Mouse (Mus musculus) gastrocnemius, adult 18-20 months (tissue): ENCODE results near the gene Hist1h2ap. TPM values are rescaled to one million over a fixed set of nuclear protein-coding genes. Genes with fewer than 3 reads are reported as not detected.
"Not testable (repeated sequence)": the region's sequence is repeated elsewhere in the genome, so short reads cannot be mapped to it uniquely, and the experiment has no call there.

Source experiments
- DNase-seq: peaks from one replicate; pipeline ENCODE4 v3.0.0; 2021; ENCODE audit warnings: low spot score
- microRNA-seq: library from miRNA; unstranded; fragments of <30 nt; microRNA quantifications from one replicate; pipeline ENCODE4 v1.2.0, GENCODE M21; 2021
- total RNA-seq, 2 experiments: library from RNA; stranded (reverse); gene quantifications; 2 replicates each; pipeline ENCODE4 v1.2.3; 2021

Hist1h2ap gene
- total RNA-seq, 2 experiments from 2014 or later: not detected

GRCm38 (mm10) chr13:21811074-21811473, 22.2 kb downstream of the Hist1h2ap start:
- DNase-seq: not testable (repeated sequence)

GRCm38 (mm10) chr13:21810073-21810472, 23.2 kb downstream of the Hist1h2ap start, which contains the start of the genes Hist1h2bq and Hist1h2ao:
Gene Hist1h2bq (minus strand): TSS chr13:21810197.
Gene Hist1h2ao (plus strand): TSS chr13:21810465.
- DNase-seq: not testable (repeated sequence)

GRCm38 (mm10) chr13:21803058-21803457, 30.2 kb downstream of the Hist1h2ap start:
- not testable (repeated sequence) for DNase-seq

- DNase-seq: not testable (repeated sequence)
Observed at GRCm38 (mm10) chr13:21797163-21797562, 36.1 kb downstream of the Hist1h2ap start.

DNA sequence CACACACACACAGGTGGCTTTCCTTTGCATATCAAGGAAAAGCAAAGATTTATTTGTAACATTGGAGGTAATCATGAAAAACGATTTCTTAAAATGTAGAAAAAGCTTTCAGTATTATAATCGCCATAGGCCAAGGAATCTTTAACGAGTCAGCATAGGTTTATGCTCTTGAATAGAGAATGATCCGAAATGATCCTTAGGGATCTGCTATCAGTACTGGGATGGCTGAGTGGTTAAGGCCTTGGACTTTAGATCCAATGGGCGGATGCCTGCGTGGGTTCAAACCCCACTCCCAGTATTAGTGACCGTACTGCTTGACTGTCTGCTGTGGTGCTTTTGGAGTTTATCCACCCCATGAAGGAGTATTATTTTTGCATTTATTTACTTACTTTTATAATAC, 37.7 kb downstream of the Hist1h2ap start:
- no peak for DNase-seq

DNA sequence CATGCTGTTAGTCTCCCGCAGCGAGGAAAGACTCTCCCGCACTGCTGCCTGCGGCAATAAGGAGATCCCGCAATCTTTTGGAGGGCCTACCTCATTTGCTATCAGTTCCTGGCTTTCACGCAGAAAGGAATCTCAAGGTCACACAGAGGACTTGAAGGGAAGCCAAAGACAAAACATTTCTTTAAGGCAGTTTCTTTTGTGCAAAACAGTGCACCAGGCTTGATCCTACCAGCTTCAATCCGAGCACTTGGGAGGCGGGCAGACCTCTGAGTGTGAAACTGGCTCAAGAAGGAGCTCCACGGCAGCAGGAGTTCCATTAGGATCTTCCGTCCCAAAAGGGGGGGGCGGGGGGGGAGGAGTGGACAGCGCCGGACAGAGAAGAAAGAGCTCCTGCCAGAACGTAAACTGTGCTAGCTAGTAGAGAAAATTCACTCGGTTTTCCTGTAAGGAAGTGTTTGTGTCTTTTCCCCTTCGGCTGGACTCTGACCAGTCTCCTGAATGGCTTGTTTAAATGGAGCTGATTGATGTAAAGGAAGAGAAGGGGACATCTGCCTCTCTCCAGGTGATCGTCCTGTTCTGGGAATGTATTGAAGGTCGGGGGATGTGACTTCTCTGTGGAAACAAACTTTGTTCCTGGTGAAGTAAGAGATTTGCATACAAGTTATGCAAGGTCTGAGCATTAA, 42.6 kb downstream of the Hist1h2ap start:
- no peak for DNase-seq

DNA sequence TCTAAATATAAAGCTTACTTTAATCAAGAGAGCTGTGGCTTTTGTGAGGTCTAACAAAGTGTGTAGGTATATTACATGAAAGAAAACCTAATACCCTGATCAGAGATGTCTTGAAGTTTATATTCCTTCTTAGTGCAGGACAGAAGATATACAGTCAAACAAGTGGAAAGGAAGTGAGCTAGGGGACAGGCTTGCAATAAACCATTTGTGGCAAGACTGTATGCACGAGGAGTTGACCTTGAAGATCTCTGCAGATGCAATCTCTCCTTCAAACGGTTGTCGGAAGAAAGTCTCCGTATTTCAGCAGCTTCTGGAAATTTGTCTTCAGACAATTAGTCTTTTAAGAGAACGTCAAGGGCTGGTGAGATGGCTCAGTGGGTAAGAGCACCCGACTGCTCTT, 43.4 kb downstream of the Hist1h2ap start:
- DNase-seq: no peak

GRCm38 (mm10) chr13:21787760-21788593, 45.3 kb downstream of the Hist1h2ap start:
- DNase-seq: no peak

DNA sequence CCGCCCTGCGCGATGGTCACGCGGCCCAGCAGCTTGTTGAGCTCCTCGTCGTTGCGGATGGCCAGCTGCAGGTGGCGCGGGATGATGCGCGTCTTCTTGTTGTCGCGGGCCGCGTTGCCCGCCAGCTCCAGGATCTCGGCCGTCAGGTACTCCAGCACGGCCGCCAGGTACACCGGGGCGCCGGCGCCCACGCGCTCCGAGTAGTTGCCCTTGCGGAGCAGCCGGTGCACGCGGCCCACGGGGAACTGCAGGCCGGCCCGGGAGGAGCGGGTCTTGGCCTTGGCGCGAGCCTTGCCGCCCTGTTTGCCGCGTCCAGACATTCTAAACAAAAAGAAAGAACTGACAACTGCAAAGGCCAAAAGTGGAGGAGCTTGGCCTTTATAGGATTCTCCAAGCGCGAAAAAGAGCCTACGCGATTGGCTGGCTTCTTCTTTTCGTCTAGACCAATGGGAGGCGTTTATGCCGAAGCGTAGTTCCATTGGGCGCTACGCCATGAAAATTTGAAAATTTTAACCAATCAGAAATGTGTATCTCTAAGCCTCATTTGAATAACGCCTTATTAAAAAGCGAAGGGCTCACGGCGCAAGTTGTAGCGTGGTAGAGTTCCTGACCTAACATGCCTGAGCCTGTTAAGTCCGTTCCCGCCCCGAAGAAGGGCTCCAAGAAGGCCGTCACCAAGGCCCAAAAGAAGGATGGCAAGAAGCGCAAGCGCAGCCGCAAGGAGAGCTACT, 46.2 kb downstream of the Hist1h2ap start, which contains the start of the genes Hist1h2an and Hist1h2bp:
Gene Hist1h2an (minus strand): TSS at position 320 of the 731 bp plus-strand sequence.
Gene Hist1h2bp (plus strand): TSS at position 563 of the 731 bp plus-strand sequence.
- DNase-seq: peak; percentile 91

GRCm38 (mm10) chr13:21786189-21786898, 47.0 kb downstream of the Hist1h2ap start:
- no peak for DNase-seq

DNA sequence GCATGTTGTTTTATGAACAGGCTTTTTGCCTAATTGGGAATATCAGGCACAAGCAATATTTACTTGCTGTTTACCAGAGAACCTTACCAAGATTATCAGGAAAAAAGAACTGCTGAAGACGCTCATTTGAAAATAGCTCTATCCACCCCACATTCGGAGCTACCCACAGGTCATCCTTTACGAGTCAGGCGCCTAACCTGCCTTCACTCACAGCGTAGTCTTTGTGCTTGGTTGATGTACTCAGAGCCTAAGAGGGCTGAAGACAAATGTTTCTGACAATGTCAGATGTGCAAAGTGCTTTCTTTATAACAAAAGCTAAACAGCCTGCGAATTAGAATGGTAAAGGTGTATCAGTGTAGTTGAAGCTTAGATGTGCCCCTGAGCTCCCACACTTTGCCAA, 49.0 kb downstream of the Hist1h2ap start:
- no peak for DNase-seq

GRCm38 (mm10) chr13:21783734-21784161, 49.6 kb downstream of the Hist1h2ap start:
- no peak for DNase-seq

DNA sequence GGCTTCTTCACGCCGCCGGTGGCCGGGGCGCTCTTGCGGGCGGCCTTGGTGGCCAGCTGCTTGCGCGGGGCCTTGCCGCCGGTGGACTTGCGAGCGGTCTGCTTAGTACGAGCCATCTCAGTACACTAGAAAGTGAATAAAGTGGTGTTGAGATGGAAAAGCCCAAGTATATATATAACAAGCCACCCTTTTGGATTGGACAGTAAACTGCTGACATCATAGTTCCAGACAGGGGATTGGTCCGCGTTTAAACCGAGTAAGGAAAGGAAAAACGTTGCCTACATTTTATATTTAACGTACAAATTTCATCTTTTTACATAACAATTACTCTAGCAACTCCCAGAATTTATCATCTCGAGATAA, 50.1 kb downstream of the Hist1h2ap start, which contains the start of gene Hist1h3i:
Gene Hist1h3i (minus strand): TSS at position 116 of the 363 bp plus-strand sequence.
- DNase-seq: peak; percentile 35

Small RNA genes lying within 50 kb of the gene (microRNA-seq; reads per million reads assigned to microRNA genes)
- gene Gm19658 (not detected), gene Gm44346 (not detected), gene Gm44466 (not detected)

Other genes starting within 250 kb of the Hist1h2ap start
- gene Olfr1362, start 219.5 kb downstream of the Hist1h2ap start, total RNA-seq: not detected
- not detected for gene Olfr11, start 191.0 kb downstream of the Hist1h2ap start, total RNA-seq
- not detected for gene Olfr1361, start 170.1 kb downstream of the Hist1h2ap start, total RNA-seq
- not detected for gene Olfr1360, start 156.1 kb downstream of the Hist1h2ap start, total RNA-seq
- not detected for gene Olfr1359, start 135.4 kb downstream of the Hist1h2ap start, total RNA-seq
- gene Hist1h2bl, start 117.4 kb downstream of the Hist1h2ap start, total RNA-seq: 1 to 10 TPM; 3.4 to 3.7 TPM
- gene Hist1h2ai, start 117.1 kb downstream of the Hist1h2ap start, total RNA-seq: 1 to 10 TPM in 1 of 2 experiments, not detected in 1; 1.5 TPM
- gene Hist1h3h, start 115.8 kb downstream of the Hist1h2ap start, total RNA-seq: 1 to 10 TPM in 1 of 2 experiments, not detected in 1; 2.3 TPM
- gene Hist1h2bm, start 111.5 kb downstream of the Hist1h2ap start, total RNA-seq: not detected
- gene Hist1h4j, start 98.4 kb downstream of the Hist1h2ap start, total RNA-seq: under 1 TPM; 0.43 to 0.59 TPM
- 10 to 100 TPM; 15.2 to 22.0 TPM for gene Hist1h4k, start 83.0 kb downstream of the Hist1h2ap start, total RNA-seq
- not detected for gene Hist1h2ak, start 79.7 kb downstream of the Hist1h2ap start, total RNA-seq
- 1 to 10 TPM in 1 of 2 experiments, not detected in 1; 1.1 TPM for gene Hist1h2bn, start 79.4 kb downstream of the Hist1h2ap start, total RNA-seq
- under 1 TPM; 0.32 to 0.52 TPM for gene Hist1h1b, start 52.9 kb downstream of the Hist1h2ap start, total RNA-seq
- 10 to 100 TPM; 12.0 to 12.2 TPM for gene Hist1h3i, start 50.1 kb downstream of the Hist1h2ap start, total RNA-seq
- not detected for gene Hist1h2an, start 46.3 kb downstream of the Hist1h2ap start, total RNA-seq
- not detected for gene Hist1h2bp, start 46.0 kb downstream of the Hist1h2ap start, total RNA-seq
- gene Hist1h2bq, start 23.3 kb downstream of the Hist1h2ap start, total RNA-seq: 10 to 100 TPM; 14.4 to 17.7 TPM
- gene Hist1h2ao, start 23.0 kb downstream of the Hist1h2ap start, total RNA-seq: 1 to 10 TPM; 3.1 to 3.5 TPM
- gene Hist1h4m, start 21.8 kb downstream of the Hist1h2ap start, total RNA-seq: 10 to 100 TPM; 46.0 to 49.7 TPM
- gene Hist1h4n, start 1.3 kb downstream of the Hist1h2ap start, total RNA-seq: 1 to 10 TPM; 5.3 to 9.1 TPM
- gene Hist1h2br, start 236 bp upstream of the Hist1h2ap start, total RNA-seq: 10 to 100 TPM; 14.3 to 17.8 TPM
- under 1 TPM; 0.48 to 0.69 TPM for gene Zfp184, start 111.6 kb upstream of the Hist1h2ap start, total RNA-seq
- not detected for gene Pom121l2, start 147.7 kb upstream of the Hist1h2ap start, total RNA-seq
- gene Prss16, start 176.2 kb upstream of the Hist1h2ap start, total RNA-seq: not detected
- 1 to 10 TPM; 1.6 to 2.2 TPM for gene Hist1h2ah, start 202.1 kb upstream of the Hist1h2ap start, total RNA-seq
- gene Hist1h2bk, start 202.4 kb upstream of the Hist1h2ap start, total RNA-seq: 1 to 10 TPM; 2.1 to 3.6 TPM
- 10 to 100 TPM; 27.1 to 27.8 TPM for gene Hist1h4i, start 207.9 kb upstream of the Hist1h2ap start, total RNA-seq
- gene Hist1h2ag, start 209.4 kb upstream of the Hist1h2ap start, total RNA-seq: 1 to 10 TPM; 2.5 to 2.9 TPM
- 1 to 10 TPM; 2.4 to 2.7 TPM for gene Hist1h2bj, start 209.7 kb upstream of the Hist1h2ap start, total RNA-seq